Mouse (Mus musculus): ENCODE results near the gene Flrt1. TPM values are rescaled to one million over a fixed set of nuclear protein-coding genes. Genes with fewer than 3 reads are reported as not detected.

Flrt1 gene
- polyA plus RNA-seq, 1 experiment from 2014 or later: 0.17 TPM

- no peaks in the 10 kb centered on the region for H3K36me3 ChIP-seq (replicated peaks)
- H3K4me1 ChIP-seq (replicated peaks): peaks cover 12% of the 10 kb centered on the region
- no peak for ATAC-seq (ENCODE audit: insufficient read depth)
- H3K9me3 ChIP-seq (replicated peaks): no peaks in the 10 kb centered on the region
- H3K4me2 ChIP-seq: no peak overlapping the region
- 54% methylated on average over 5 of the region's 5 CpGs for WGBS (ENCODE audit: insufficient replicate concordance)
- no peak overlapping the region for H3K4me3 ChIP-seq (replicated peaks)
- H3K27ac ChIP-seq (replicated peaks): no peak overlapping the region
- peaks cover 79% of the 10 kb centered on the region for H3K27me3 ChIP-seq
- H3K9ac ChIP-seq: no peak overlapping the region
These were observed 36.8 kb upstream of the Flrt1 start for GRCm38 (mm10) chr19:7142207-7142915.

- H3K27me3 ChIP-seq: peaks cover 79% of the 10 kb centered on the region
- H3K4me2 ChIP-seq: no peak overlapping the region
- no peak for ATAC-seq (ENCODE audit: insufficient read depth)
- no peaks in the 10 kb centered on the region for H3K36me3 ChIP-seq (replicated peaks)
- H3K4me3 ChIP-seq (replicated peaks): no peak overlapping the region
- H3K9ac ChIP-seq: no peak overlapping the region
- 65% methylated on average over 12 of the region's 12 CpGs for WGBS (ENCODE audit: insufficient replicate concordance)
- peaks cover 19% of the 10 kb centered on the region for H3K4me1 ChIP-seq (replicated peaks)
- no peaks in the 10 kb centered on the region for H3K9me3 ChIP-seq (replicated peaks)
- no peak overlapping the region for H3K27ac ChIP-seq (replicated peaks)
These were observed 35.4 kb upstream of the Flrt1 start for GRCm38 (mm10) chr19:7140856-7141421.

DNA sequence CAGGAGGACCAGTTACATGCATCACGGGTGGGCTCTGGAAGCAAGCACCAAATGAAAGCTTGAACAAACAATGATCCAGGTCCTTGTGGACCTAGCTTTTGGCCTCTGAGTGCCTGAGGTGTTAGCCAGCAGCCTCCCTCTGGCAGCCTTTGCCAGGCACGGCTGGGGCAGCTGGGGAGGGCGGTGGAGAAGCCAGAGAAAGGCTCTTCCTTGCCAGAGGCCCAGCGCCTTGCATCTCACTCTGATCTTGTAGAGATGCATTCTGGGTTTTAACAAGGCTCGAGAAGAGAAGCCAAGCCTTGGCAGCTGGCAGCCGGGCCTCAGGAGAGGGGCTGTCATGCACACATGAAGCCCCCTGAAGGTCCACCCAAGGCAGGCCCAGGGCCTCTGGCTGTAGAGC lies 34.8 kb upstream of the Flrt1 start:
- H3K27ac ChIP-seq (replicated peaks): no peak overlapping the region
- H3K9ac ChIP-seq: no peak overlapping the region
- H3K36me3 ChIP-seq (replicated peaks): no peaks in the 10 kb centered on the region
- H3K4me1 ChIP-seq (replicated peaks): peaks cover 24% of the 10 kb centered on the region
- ATAC-seq (ENCODE audit: insufficient read depth): no peak
- H3K9me3 ChIP-seq (replicated peaks): no peaks in the 10 kb centered on the region
- WGBS (ENCODE audit: insufficient replicate concordance): 63% methylated on average over 6 of the region's 6 CpGs
- no peak overlapping the region for H3K4me3 ChIP-seq (replicated peaks)
- H3K27me3 ChIP-seq: peaks cover 79% of the 10 kb centered on the region
- H3K4me2 ChIP-seq: no peak overlapping the region

DNA sequence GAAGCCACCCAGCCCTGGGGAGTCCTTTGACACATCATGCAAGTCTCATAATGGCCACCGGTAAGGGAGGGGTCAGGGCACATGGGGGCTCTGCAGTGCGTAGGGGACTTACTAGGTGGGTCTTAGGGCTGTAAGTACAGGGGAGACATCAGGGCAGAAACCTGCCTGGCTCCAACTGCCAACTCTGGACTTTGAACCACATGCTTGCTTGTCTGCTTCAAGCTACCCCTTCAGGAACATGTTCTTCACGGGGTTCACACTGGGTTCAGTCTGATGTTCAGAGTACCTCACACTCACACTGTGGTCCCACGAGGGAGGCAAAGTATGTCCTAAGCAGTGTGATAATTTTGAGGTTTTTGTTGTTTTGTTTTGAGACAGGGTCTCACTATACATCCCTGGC lies 33.8 kb upstream of the Flrt1 start:
- no peaks in the 10 kb centered on the region for H3K36me3 ChIP-seq (replicated peaks)
- no peak for ATAC-seq (ENCODE audit: insufficient read depth)
- no peaks in the 10 kb centered on the region for H3K9me3 ChIP-seq (replicated peaks)
- peaks cover 78% of the 10 kb centered on the region for H3K27me3 ChIP-seq
- peaks cover 29% of the 10 kb centered on the region for H3K4me1 ChIP-seq (replicated peaks)
- H3K4me3 ChIP-seq (replicated peaks): no peak overlapping the region
- H3K9ac ChIP-seq: no peak overlapping the region
- H3K27ac ChIP-seq (replicated peaks): no peak overlapping the region
- 49% methylated on average over 4 of the region's 4 CpGs for WGBS (ENCODE audit: insufficient replicate concordance)
- no peak overlapping the region for H3K4me2 ChIP-seq

GRCm38 (mm10) chr19:7138327-7138726 lies 32.8 kb upstream of the Flrt1 start:
- H3K9me3 ChIP-seq (replicated peaks): no peaks in the 10 kb centered on the region
- no peak overlapping the region for H3K4me2 ChIP-seq
- no peak overlapping the region for H3K27ac ChIP-seq (replicated peaks)
- H3K9ac ChIP-seq: no peak overlapping the region
- no peaks in the 10 kb centered on the region for H3K36me3 ChIP-seq (replicated peaks)
- WGBS (ENCODE audit: insufficient replicate concordance): 49% methylated on average over 14 of the region's 14 CpGs
- H3K4me1 ChIP-seq (replicated peaks): peaks cover 25% of the 10 kb centered on the region
- H3K4me3 ChIP-seq (replicated peaks): no peak overlapping the region
- H3K27me3 ChIP-seq: peaks cover 76% of the 10 kb centered on the region
- no peak for ATAC-seq (ENCODE audit: insufficient read depth)

DNA sequence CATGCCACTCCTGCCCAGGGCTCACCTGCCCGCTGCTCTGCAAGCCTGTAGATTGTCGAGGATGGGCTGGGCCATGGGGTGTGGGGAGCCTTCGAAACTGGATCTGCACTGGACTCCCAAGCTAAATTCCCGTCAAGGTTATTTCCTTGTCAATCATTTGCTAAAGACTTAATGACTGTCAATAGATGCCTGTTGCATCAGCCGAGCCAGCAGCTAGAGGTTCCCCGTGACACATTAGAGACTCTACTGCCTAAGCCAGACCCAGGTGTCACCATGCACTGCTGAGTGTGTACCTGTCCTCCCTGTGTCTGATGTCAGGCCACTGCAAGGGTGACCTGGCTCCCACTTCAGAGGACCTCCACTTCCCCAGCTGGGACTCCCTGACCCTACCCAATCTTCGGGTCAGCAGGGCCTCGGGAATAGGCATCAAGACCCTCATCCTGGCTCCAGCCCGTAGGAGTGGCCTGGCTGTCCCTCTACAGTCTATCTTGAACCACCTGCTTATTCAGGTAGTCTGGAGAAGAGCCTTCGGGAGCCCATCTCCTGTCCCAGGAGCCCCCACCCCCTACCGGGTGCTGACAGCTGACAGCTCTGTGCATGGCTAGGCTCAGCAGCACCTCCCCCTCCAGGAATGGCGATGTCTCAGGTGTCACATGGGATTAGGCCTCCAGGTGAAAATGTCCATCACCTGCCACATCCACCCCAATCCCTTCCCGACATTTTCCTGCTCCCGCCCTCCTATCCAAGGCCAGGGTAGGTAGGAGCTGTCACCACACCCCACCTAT lies 31.4 kb upstream of the Flrt1 start:
- peaks cover 24% of the 10 kb centered on the region for H3K4me1 ChIP-seq (replicated peaks)
- no peak overlapping the region for H3K9ac ChIP-seq
- peak; percentile 56; the same call in 1 of the 2 replicates for ATAC-seq (ENCODE audit: insufficient read depth)
- 35% methylated on average over 14 of the region's 14 CpGs for WGBS (ENCODE audit: insufficient replicate concordance)
- 0 out of 2 replicates have a peak overlapping the region, but pooled peaks have one; percentile 17 for H3K4me3 ChIP-seq (replicated peaks)
- H3K9me3 ChIP-seq (replicated peaks): no peaks in the 10 kb centered on the region
- peaks cover 72% of the 10 kb centered on the region for H3K27me3 ChIP-seq
- no peaks in the 10 kb centered on the region for H3K36me3 ChIP-seq (replicated peaks)
- peak overlapping the region; percentile 35 for H3K27ac ChIP-seq (replicated peaks)
- peak overlapping the region; percentile 16 for H3K4me2 ChIP-seq

- Histone ChIP-seq H3K36me3 (replicated peaks) (no peaks in the 10 kb centered on the region), H3K4me2 (peak overlapping the region; percentile 16), H3K27ac (replicated peaks) (peak overlapping the region; percentile 33; the same call in 1 of the 2 replicates), H3K4me3 (replicated peaks) (no peak overlapping the region), H3K4me1 (replicated peaks) (peaks cover 24% of the 10 kb centered on the region), H3K27me3 (peaks cover 70% of the 10 kb centered on the region), H3K9me3 (replicated peaks) (no peaks in the 10 kb centered on the region), H3K9ac (no peak overlapping the region)
- 31% methylated on average over 9 of the region's 9 CpGs for WGBS (ENCODE audit: insufficient replicate concordance)
- ATAC-seq (ENCODE audit: insufficient read depth): no peak
These were observed 30.5 kb upstream of the Flrt1 start for GRCm38 (mm10) chr19:7136016-7136415.

GRCm38 (mm10) chr19:7135525-7135924 lies 30.0 kb upstream of the Flrt1 start:
- ATAC-seq (ENCODE audit: insufficient read depth): no peak
- no peaks in the 10 kb centered on the region for H3K9me3 ChIP-seq (replicated peaks)
- H3K4me3 ChIP-seq (replicated peaks): no peak overlapping the region
- H3K36me3 ChIP-seq (replicated peaks): no peaks in the 10 kb centered on the region
- H3K4me1 ChIP-seq (replicated peaks): peaks cover 24% of the 10 kb centered on the region
- 31% methylated on average over 9 of the region's 9 CpGs for WGBS (ENCODE audit: insufficient replicate concordance)
- no peak overlapping the region for H3K27ac ChIP-seq (replicated peaks)
- no peak overlapping the region for H3K9ac ChIP-seq
- H3K27me3 ChIP-seq: peaks cover 67% of the 10 kb centered on the region
- H3K4me2 ChIP-seq: peak overlapping the region; percentile 16; the same call in 1 of the 2 replicates

GRCm38 (mm10) chr19:7134631-7135091 lies 29.1 kb upstream of the Flrt1 start:
- Histone ChIP-seq H3K27ac (replicated peaks) (0 out of 2 replicates have a peak overlapping the region, but pooled peaks have one; percentile 1), H3K27me3 (peaks cover 67% of the 10 kb centered on the region), H3K4me3 (replicated peaks) (no peak overlapping the region), H3K9me3 (replicated peaks) (no peaks in the 10 kb centered on the region), H3K4me1 (replicated peaks) (peaks cover 24% of the 10 kb centered on the region), H3K9ac (no peak overlapping the region), H3K36me3 (replicated peaks) (no peaks in the 10 kb centered on the region), H3K4me2 (no peak overlapping the region)
- ATAC-seq (ENCODE audit: insufficient read depth): no peak
- WGBS (ENCODE audit: insufficient replicate concordance): 36% methylated on average over 17 of the region's 17 CpGs

- Histone ChIP-seq H3K36me3 (replicated peaks) (no peaks in the 10 kb centered on the region), H3K9me3 (replicated peaks) (no peaks in the 10 kb centered on the region), H3K4me2 (no peak overlapping the region), H3K4me3 (replicated peaks) (no peak overlapping the region), H3K27me3 (peaks cover 63% of the 10 kb centered on the region), H3K4me1 (replicated peaks) (peaks cover 24% of the 10 kb centered on the region), H3K9ac (no peak overlapping the region), H3K27ac (replicated peaks) (no peak overlapping the region)
- 83% methylated on average over 9 of the region's 9 CpGs for WGBS (ENCODE audit: insufficient replicate concordance)
- no peak for ATAC-seq (ENCODE audit: insufficient read depth)
These were observed 27.9 kb upstream of the Flrt1 start for GRCm38 (mm10) chr19:7133436-7133835.

- H3K27me3 ChIP-seq: peaks cover 33% of the 10 kb centered on the region
- WGBS (ENCODE audit: insufficient replicate concordance): 34% methylated on average over 11 of the region's 11 CpGs
- H3K9me3 ChIP-seq (replicated peaks): no peaks in the 10 kb centered on the region
- H3K4me1 ChIP-seq (replicated peaks): peaks cover 22% of the 10 kb centered on the region
- no peak overlapping the region for H3K4me3 ChIP-seq (replicated peaks)
- H3K9ac ChIP-seq: no peak overlapping the region
- H3K4me2 ChIP-seq: no peak overlapping the region
- H3K36me3 ChIP-seq (replicated peaks): no peaks in the 10 kb centered on the region
- no peak overlapping the region for H3K27ac ChIP-seq (replicated peaks)
- ATAC-seq (ENCODE audit: insufficient read depth): no peak
These were observed 24.8 kb upstream of the Flrt1 start for GRCm38 (mm10) chr19:7130317-7130716.

Measured in liver, embryonic 15.5 days (tissue).